Mouse (Mus musculus) stomach, embryonic 15.5 days (tissue): ENCODE measurements around the gene Sirpa. TPM values are rescaled to one million over a fixed set of nuclear protein-coding genes. Genes with fewer than 3 reads are reported as not detected.

Experiments
- ATAC-seq: fragments of 200-750 bp; cut with Nextera tagmentation; 2 replicates; pipeline ENCODE4 v1.8.0; 2017; ENCODE audit warnings: low read depth, moderate number of reproducible peaks, moderate TSS enrichment; ENCODE audit not compliant: insufficient read depth, low FRiP score
- H3K27ac ChIP-seq: fragments of 300-500 bp; sonication (generic); 2 replicates; pipeline ENCODE4 v1.5.1; 2015; ENCODE audit warnings: mild to moderate bottlenecking, inconsistent platforms
- H3K27me3 ChIP-seq: fragments of 300-500 bp; sonication (generic); replicated peaks from 2 replicates; pipeline ENCODE4 v1.6.1; 2015; ENCODE audit warnings: inconsistent platforms
- H3K36me3 ChIP-seq: fragments of 300-500 bp; sonication (generic); 2 replicates; pipeline ENCODE4 v1.6.1; 2015; ENCODE audit warnings: inconsistent platforms
- H3K4me1 ChIP-seq: fragments of 300-500 bp; sonication (generic); 2 replicates; pipeline ENCODE4 v1.6.1; 2015; ENCODE audit warnings: inconsistent platforms
- H3K4me2 ChIP-seq: fragments of 300-500 bp; sonication (generic); 2 replicates; pipeline ENCODE4 v1.6.1; 2015; ENCODE audit warnings: mild to moderate bottlenecking, inconsistent platforms
- H3K4me3 ChIP-seq: fragments of 300-500 bp; sonication (generic); replicated peaks from 2 replicates; pipeline ENCODE4 v1.5.1; 2015; ENCODE audit warnings: inconsistent platforms
- H3K9ac ChIP-seq: fragments of 300-500 bp; sonication (generic); 2 replicates; pipeline ENCODE4 v1.6.1; 2015; ENCODE audit warnings: inconsistent platforms
- H3K9me3 ChIP-seq: fragments of 300-500 bp; sonication (generic); 2 replicates; pipeline ENCODE4 v1.6.1; 2016; ENCODE audit warnings: inconsistent platforms
- WGBS: fragments of 180-500 bp; shearing (Covaris S2); methylation state at CpG from one replicate; pipeline ENCODE4 v1.1.7; 2015; 5-methylcytosine and 5-hydroxymethylcytosine counted together
- polyA plus RNA-seq: library from polyadenylated mRNA; unstranded; fragments of >200 nt; fragmentation: Nextera tagmentation; extraction: Ambion mirVana; gene quantifications from 2 replicates; pipeline ENCODE4 v1.2.1, GENCODE M21; 2015

The Sirpa gene
- polyA plus RNA-seq, 1 experiment from 2014 or later = 30.8 TPM

DNA sequence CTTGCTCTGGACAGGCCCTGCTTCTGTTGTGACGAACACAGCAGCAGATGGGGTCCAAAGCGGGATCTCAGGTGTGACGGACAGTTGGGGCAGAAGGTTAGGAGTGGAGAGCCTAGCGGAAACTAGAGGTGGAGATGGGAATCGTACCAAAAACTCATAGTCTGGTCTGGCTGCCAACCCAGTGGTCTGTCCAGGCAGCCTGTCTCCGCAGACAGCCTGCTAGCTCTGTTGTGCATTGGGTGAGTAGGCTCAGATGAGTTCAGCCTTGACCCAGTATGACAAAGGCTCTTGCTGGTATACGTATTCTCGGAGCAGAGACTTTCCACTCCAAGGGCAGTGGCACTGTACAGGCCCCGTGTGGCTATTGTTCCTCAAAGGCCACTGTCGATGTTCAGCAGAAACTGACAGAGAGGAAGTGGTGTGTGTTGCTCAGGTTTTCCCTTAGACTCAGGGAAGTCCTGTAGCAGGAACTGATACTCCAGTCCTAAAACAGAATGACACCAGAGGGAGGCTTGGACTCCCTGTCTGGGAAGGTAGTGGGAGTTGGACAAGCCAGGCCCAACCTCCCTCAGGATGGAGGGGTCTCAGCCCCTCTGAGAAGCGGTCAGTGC is 6.6 kb upstream of the Sirpa start:
- H3K27me3 ChIP-seq = no peaks in the 10 kb centered on the region
- H3K9ac ChIP-seq = no peak overlapping the region
- H3K4me1 ChIP-seq = peaks cover 3% of the 10 kb centered on the region; the same call in 1 of the 2 replicates
- no peaks in the 10 kb centered on the region for H3K36me3 ChIP-seq
- ATAC-seq = no peak
- H3K9me3 ChIP-seq = no peaks in the 10 kb centered on the region
- WGBS = 75% methylated on average over 11 of the region's 11 CpGs
- H3K4me3 ChIP-seq = no peak overlapping the region
- no peak overlapping the region; the same call in 1 of the 2 replicates for H3K27ac ChIP-seq
- H3K4me2 ChIP-seq = no peak overlapping the region

DNA sequence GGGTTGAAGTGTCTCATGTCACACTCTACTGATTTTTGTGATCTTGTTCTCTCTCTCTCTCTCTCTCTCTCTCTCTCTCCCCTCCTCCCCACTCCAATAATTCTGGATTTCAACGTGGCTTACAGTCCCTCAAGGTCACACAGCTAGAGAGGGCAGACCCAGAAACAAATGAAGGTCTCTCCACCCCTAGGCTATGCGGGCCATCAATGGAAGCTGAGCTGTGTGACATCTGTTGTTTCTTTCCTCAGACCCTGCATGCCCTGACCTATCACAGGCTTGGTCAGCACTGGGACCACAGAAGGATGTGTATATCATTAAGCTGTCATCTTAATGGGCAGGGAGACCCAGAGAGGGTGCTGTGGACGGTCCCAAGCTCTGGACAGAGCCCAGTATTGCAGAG is 5.4 kb upstream of the Sirpa start:
- no peak overlapping the region for H3K9ac ChIP-seq
- no peak for ATAC-seq
- H3K4me1 ChIP-seq = peaks cover 11% of the 10 kb centered on the region
- no peaks in the 10 kb centered on the region for H3K27me3 ChIP-seq
- no peaks in the 10 kb centered on the region for H3K36me3 ChIP-seq
- no peak overlapping the region for H3K4me3 ChIP-seq
- H3K4me2 ChIP-seq = no peak overlapping the region
- no peaks in the 10 kb centered on the region for H3K9me3 ChIP-seq
- WGBS = 51% methylated on average over 3 of the region's 3 CpGs
- H3K27ac ChIP-seq = no peak overlapping the region

DNA sequence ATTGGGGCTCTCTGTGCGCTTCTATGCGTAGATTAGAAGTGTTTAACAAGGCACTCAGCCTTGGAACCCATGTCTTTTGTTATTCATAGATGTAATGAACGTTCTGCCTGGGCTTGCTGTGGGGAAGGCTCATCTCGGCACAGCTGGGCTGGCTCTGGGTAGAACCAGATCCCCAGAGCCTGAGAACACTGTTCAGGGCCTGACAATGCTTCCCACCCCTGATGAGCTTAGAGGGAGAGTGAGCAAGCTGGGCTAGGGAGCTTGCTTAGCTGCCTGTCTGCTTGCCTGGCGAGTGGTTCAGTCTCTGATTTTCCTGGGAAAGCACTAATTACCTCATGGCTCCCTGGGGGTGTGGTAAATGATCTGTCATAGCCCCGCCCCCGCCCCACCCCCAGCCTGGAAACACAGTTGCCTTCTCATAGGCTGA is 4.8 kb upstream of the Sirpa start:
- Histone ChIP-seq H3K4me1 (peaks cover 15% of the 10 kb centered on the region), H3K36me3 (no peaks in the 10 kb centered on the region), H3K9me3 (no peaks in the 10 kb centered on the region), H3K4me3 (no peak overlapping the region), H3K9ac (no peak overlapping the region), H3K4me2 (no peak overlapping the region), H3K27me3 (no peaks in the 10 kb centered on the region), H3K27ac (no peak overlapping the region)
- ATAC-seq = no peak
- WGBS = 32% methylated on average over 7 of the region's 7 CpGs

DNA sequence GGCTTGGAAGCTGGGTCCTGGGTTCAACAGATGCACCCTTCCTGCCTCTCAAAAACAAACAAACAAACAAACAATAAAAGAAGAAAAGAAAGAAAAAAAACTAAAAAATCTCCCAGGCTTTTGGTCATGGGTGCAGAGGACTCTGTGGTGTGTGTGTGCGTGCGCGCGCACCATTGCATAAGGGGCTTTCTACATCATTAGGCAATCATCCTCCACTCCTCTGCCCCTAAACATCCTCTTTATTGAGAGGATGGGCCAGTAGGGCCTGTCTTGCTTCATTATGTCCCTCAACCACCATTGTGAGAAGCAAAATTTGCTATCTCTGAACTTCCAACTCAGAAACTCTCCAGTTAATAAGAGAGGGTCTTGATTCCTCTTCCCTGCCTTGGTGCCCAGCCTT is 738 bp upstream of the Sirpa start:
- no peaks in the 10 kb centered on the region for H3K9me3 ChIP-seq
- ATAC-seq = no peak
- H3K27ac ChIP-seq = peak overlapping the region; percentile 95
- H3K36me3 ChIP-seq = no peaks in the 10 kb centered on the region
- no peak overlapping the region for H3K9ac ChIP-seq
- no peaks in the 10 kb centered on the region for H3K27me3 ChIP-seq
- H3K4me3 ChIP-seq = peak overlapping the region; percentile 75
- H3K4me2 ChIP-seq = peak overlapping the region; percentile 85
- 88% methylated on average over 4 of the region's 4 CpGs for WGBS
- peaks cover 28% of the 10 kb centered on the region for H3K4me1 ChIP-seq

DNA sequence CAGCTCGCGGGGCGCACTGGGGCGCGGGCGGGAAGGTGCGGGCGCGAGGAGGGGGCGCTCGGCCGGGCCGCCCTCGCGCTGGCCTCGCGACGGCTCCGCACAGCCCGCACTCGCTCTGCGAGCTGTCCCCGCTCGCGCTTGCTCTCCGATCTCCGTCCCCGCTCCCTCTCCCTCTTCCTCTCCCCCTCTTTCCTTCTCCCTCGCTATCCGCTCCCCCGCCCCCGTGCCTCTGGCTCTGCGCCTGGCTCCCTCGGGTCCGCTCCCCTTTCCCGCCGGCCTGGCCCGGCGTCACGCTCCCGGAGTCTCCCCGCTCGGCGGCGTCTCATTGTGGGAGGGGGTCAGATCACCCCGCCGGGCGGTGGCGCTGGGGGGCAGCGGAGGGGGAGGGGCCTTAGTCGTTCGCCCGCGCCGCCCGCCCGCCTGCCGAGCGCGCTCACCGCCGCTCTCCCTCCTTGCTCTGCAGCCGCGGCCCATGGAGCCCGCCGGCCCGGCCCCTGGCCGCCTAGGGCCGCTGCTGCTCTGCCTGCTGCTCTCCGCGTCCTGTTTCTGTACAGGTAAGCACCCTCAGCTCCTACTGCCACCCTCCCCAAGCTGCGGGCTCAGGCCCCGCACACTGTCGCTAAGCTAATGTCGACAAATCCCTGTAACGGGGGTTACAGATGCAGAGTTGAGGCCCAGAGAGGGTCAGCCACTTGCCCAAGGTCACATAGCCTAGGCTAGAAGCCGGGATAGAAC is 673 bp downstream of the Sirpa start:
- H3K9ac ChIP-seq = peak overlapping the region; percentile 58
- no peaks in the 10 kb centered on the region for H3K27me3 ChIP-seq
- no peaks in the 10 kb centered on the region for H3K9me3 ChIP-seq
- ATAC-seq = peak; percentile 69
- peak overlapping the region; percentile 95 for H3K27ac ChIP-seq
- peaks cover 25% of the 10 kb centered on the region for H3K4me1 ChIP-seq
- peak overlapping the region; percentile 75 for H3K4me3 ChIP-seq
- H3K4me2 ChIP-seq = peak overlapping the region; percentile 85
- no peaks in the 10 kb centered on the region for H3K36me3 ChIP-seq
- WGBS = under 1% methylated on average over 52 of the region's 77 CpGs

DNA sequence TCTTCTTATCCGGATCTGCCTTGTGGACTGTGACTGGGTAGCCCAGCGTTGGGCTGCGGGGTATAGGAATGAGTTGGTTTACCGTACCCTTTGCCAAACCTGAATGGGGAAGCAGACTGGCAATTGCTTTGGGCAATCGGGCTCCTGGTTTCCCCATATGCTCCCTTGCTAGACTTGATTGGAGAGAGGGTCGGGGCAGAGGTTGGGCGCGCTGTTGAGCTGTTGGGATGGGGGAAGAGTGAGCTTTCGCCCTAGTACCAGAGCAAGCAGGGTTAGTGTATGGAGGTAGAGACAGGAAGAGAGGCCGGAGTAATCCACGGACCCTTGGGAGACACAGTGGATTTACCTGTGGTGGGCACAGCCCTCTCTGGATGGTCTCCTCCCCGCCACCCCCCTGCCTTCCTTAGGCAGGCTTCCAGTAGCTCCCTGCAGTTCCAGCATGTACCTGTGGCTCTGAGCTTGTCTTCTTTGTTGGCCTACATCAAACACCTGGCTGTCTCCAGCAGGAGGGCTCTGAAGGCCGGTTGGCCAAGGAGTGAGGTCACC is 1.3 kb downstream of the Sirpa start:
- Histone ChIP-seq H3K9ac (peak overlapping the region; percentile 58), H3K36me3 (no peaks in the 10 kb centered on the region), H3K4me3 (peak overlapping the region; percentile 75), H3K4me2 (peak overlapping the region; percentile 85), H3K4me1 (peaks cover 25% of the 10 kb centered on the region; the same call in 1 of the 2 replicates), H3K27ac (peak overlapping the region; percentile 95), H3K27me3 (no peaks in the 10 kb centered on the region), H3K9me3 (no peaks in the 10 kb centered on the region)
- 0 out of 2 replicates have a peak, but pooled peaks have one; percentile 9 for ATAC-seq
- WGBS = 6% methylated on average over 13 of the region's 13 CpGs

DNA sequence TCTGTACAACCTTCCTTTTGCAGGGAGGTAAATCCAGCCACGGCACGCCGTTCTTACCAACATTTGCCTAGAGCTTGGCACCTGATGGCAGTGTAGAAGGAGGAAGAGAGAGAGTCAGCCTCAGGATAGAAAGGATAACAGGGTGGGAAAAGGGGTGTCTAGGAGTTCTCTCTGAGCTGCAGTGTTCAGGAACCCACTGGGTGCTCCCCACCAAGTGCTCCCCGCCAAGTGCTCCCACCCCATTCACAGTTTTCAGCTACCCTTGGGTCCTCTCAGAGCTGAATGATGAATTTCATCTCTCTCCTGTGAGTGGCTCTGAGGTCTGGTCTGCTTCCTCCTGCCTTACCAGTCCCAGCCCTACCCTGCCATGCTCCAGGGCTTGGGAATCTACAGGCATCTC is 1.9 kb downstream of the Sirpa start:
- 58% methylated on average over 4 of the region's 4 CpGs for WGBS
- Histone ChIP-seq H3K4me1 (peaks cover 29% of the 10 kb centered on the region; the same call in 1 of the 2 replicates), H3K9ac (no peak overlapping the region; the same call in 1 of the 2 replicates)

DNA sequence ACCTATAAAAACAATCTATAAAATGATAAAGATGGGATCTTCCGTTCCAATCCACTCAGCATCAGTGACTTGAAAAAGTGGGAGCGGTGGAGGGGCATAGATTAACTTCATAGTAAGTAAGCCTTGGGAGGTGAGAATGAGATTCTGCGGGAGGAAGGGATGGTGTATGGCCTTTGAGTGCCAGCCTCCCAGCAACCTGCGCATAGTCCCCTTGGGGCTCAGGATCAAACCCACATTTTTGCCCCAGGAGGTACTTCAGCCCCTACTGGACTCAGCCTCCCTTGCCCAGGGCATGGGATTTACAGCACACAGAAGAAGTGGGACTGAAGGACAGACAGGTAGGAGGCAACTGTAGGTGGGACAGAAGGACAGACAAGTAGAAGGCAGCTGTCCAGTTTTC is 2.6 kb downstream of the Sirpa start:
- Histone ChIP-seq H3K4me3 (peak overlapping the region; percentile 75; the same call in 1 of the 2 replicates), H3K9ac (no peak overlapping the region), H3K27me3 (no peaks in the 10 kb centered on the region), H3K4me2 (peak overlapping the region; percentile 85; the same call in 1 of the 2 replicates), H3K36me3 (no peaks in the 10 kb centered on the region), H3K4me1 (peaks cover 29% of the 10 kb centered on the region; the same call in 1 of the 2 replicates), H3K9me3 (no peaks in the 10 kb centered on the region), H3K27ac (no peak overlapping the region)
- ATAC-seq = no peak
- WGBS = 71% methylated on average over 4 of the region's 4 CpGs

More for the DNA sequence above, 1.9 kb downstream of the Sirpa start:
- H3K4me2 ChIP-seq = peak overlapping the region; percentile 85
- H3K36me3 ChIP-seq = no peaks in the 10 kb centered on the region
- H3K27ac ChIP-seq = no peak overlapping the region
- peak overlapping the region; percentile 75 for H3K4me3 ChIP-seq
- no peaks in the 10 kb centered on the region for H3K27me3 ChIP-seq
- no peaks in the 10 kb centered on the region for H3K9me3 ChIP-seq
- ATAC-seq = no peak

DNA sequence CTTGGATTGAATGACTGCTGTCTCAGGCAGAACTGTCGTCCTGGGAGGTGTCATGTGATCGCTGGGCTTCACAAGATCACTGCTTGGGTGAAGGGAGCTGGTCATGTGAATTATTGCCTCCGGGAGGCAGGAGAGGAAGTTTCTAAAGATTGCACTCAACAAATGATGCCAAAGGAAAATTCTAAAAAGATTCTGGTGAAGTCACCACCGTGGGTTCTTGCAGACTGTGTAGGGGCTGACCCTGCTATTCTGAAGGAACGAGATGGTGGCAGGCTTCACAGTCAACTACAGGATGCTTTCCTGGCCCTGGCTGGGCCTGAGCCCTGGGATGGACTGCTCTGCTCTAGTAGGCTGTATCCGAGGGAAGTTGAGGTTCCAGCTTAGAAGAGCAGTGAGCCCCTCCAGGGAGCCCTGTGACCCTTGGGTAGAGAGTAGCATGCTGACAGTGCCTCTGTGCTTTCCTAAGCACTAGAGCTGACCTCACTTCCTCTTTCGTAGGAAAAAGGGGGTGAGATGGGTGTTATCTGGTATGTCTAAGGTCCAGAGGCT is 3.1 kb downstream of the Sirpa start:
- Histone ChIP-seq H3K27ac (no peak overlapping the region), H3K4me3 (no peak overlapping the region), H3K4me2 (0 out of 2 replicates have a peak overlapping the region, but pooled peaks have one; percentile 5), H3K9ac (no peak overlapping the region), H3K4me1 (peaks cover 29% of the 10 kb centered on the region; the same call in 1 of the 2 replicates), H3K9me3 (no peaks in the 10 kb centered on the region), H3K36me3 (no peaks in the 10 kb centered on the region), H3K27me3 (no peaks in the 10 kb centered on the region)
- ATAC-seq = no peak
- WGBS = 54% methylated on average over 7 of the region's 7 CpGs

DNA sequence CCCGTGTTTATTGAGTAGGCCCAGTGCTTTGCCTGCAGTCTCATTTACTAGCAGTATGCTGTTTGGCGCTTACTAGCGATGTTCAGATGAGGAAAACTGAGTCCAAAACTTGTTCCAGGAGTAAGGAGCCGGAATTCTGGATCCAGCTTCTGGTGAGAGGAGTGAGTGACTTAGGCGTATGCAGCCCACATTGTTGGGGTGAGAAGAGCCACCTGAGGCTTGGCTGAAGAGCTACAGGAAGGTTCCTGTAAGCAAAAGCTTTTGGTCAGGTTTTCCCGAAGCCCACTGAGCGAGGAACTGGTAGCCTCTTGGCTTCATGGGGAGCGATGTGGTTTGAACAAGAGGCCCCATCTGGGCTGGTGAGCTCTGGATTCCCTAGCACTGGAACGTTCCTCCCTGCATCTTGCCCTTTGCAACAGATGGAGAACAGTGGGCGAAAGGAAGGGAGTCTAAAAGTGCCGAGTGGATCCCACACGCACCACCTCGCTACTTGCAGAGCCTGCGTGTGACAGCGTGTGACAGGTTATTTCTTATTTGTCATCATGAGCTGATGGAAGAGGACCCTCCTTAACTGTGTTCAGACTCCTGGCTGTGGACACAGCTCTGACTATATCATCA is 4.0 kb downstream of the Sirpa start:
- 86% methylated on average over 15 of the region's 15 CpGs for WGBS

DNA sequence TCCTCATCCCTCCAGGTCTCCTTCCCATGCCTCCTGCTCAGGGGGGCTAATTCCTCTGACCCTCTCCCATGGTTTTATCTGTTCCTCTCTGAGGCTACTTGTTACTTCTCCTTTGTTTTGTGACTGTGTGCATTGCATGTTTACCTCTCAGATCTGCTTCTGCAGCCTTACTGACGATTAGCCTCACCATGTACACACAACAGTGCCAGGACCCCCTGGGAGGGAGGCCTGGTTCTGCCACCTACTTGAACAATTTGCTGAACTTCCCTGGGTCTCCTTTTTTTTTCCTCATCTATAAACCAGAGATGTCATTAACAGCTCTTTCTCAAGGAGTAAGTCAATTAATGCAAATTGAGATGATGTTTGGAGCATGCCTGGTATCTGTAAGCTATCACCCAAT is 4.9 kb downstream of the Sirpa start:
- ATAC-seq = no peak
- Histone ChIP-seq H3K9me3 (no peaks in the 10 kb centered on the region), H3K27me3 (no peaks in the 10 kb centered on the region), H3K9ac (no peak overlapping the region), H3K4me1 (peaks cover 18% of the 10 kb centered on the region; the same call in 1 of the 2 replicates), H3K4me2 (no peak overlapping the region), H3K4me3 (no peak overlapping the region), H3K27ac (no peak overlapping the region), H3K36me3 (no peaks in the 10 kb centered on the region)
- 53% methylated on average over 1 of the region's 1 CpGs for WGBS

More for the DNA sequence above, 4.0 kb downstream of the Sirpa start:
- Histone ChIP-seq H3K36me3 (no peaks in the 10 kb centered on the region), H3K9me3 (no peaks in the 10 kb centered on the region), H3K27me3 (no peaks in the 10 kb centered on the region), H3K4me2 (no peak overlapping the region), H3K4me1 (peaks cover 27% of the 10 kb centered on the region; the same call in 1 of the 2 replicates), H3K27ac (no peak overlapping the region), H3K4me3 (no peak overlapping the region), H3K9ac (no peak overlapping the region)
- no peak for ATAC-seq
